Mouse (Mus musculus) hindbrain, embryonic 12.5 days (tissue): Measurements from ENCODE around the gene Mast1. TPM values are rescaled to one million over a fixed set of nuclear protein-coding genes. Genes with fewer than 3 reads are reported as not detected.
A peak's percentile ranks its signal among the peaks of the same experiment; 100 is the strongest.

Source experiments
- ATAC-seq: fragments of 200-750 bp; cut with Nextera tagmentation; 2 replicates; pipeline ENCODE4 v1.8.0; 2017; ENCODE audit warnings: moderate TSS enrichment; ENCODE audit not compliant: low FRiP score
- H3K27ac ChIP-seq: fragments of 300-500 bp; sonication (generic); 2 replicates; pipeline ENCODE4 v1.5.1; 2016; ENCODE audit warnings: mild to moderate bottlenecking
- H3K27me3 ChIP-seq: fragments of 300-500 bp; sonication (generic); 2 replicates; pipeline ENCODE4 v1.6.1; 2016; ENCODE audit warnings: mild to moderate bottlenecking
- H3K36me3 ChIP-seq: fragments of 300-500 bp; sonication (generic); 2 replicates; pipeline ENCODE4 v1.6.1; 2016; ENCODE audit warnings: mild to moderate bottlenecking
- H3K4me1 ChIP-seq: fragments of 300-500 bp; sonication (generic); 2 replicates; pipeline ENCODE4 v1.6.1; 2016
- H3K4me2 ChIP-seq: fragments of 300-500 bp; sonication (generic); replicated peaks from 2 replicates; pipeline ENCODE4 v1.6.1; 2016; ENCODE audit warnings: mild to moderate bottlenecking
- H3K4me3 ChIP-seq: fragments of 300-500 bp; sonication (generic); 2 replicates; pipeline ENCODE4 v1.5.1; 2016; ENCODE audit warnings: mild to moderate bottlenecking
- H3K9ac ChIP-seq: fragments of 300-500 bp; sonication (generic); 2 replicates; pipeline ENCODE4 v1.6.1; 2016; ENCODE audit warnings: mild to moderate bottlenecking, moderate library complexity
- H3K9me3 ChIP-seq: fragments of 300-500 bp; sonication (generic); replicated peaks from 2 replicates; pipeline ENCODE4 v1.6.1; 2016; ENCODE audit warnings: mild to moderate bottlenecking
- WGBS: fragments of 180-500 bp; shearing (Covaris S2); methylation state at CpG from one replicate; pipeline ENCODE4 v1.1.7; 2016; 5-methylcytosine and 5-hydroxymethylcytosine counted together
- polyA plus RNA-seq: library from polyadenylated mRNA; unstranded; fragments of >200 nt; fragmentation: Nextera tagmentation; extraction: Ambion mirVana; gene quantifications from 2 replicates; pipeline ENCODE4 v1.2.1, GENCODE M21; 2016

The Mast1 gene
- polyA plus RNA-seq, 1 experiment from 2014 or later: 36.8 TPM

GRCm38 (mm10) chr8:84969241-84970134 is 32.3 kb upstream of the Mast1 start, which contains the start of the genes Gm49661, Prdx2 and Rnaseh2a:
Gm49661 (minus strand) TSS chr8:84969433.
Prdx2 (plus strand) TSS chr8:84969587.
Rnaseh2a (minus strand) TSS chr8:84969767.
- Histone ChIP-seq H3K36me3 (peaks cover 35% of the 10 kb centered on the region), H3K9me3 (no peaks in the 10 kb centered on the region), H3K27me3 (no peaks in the 10 kb centered on the region), H3K4me3 (peak within 1 kb of the TSS; percentile 78), H3K4me2 (peak within 1 kb of the TSS; percentile 91), H3K4me1 (peaks cover 41% of the 10 kb centered on the region), H3K27ac (peak within 1 kb of the TSS; percentile 80), H3K9ac (peak within 1 kb of the TSS; percentile 91)
- WGBS: under 1% methylated on average over 56 of the region's 56 CpGs
- peak; percentile 73 for ATAC-seq

- Histone ChIP-seq H3K27ac (peak overlapping the region; percentile 80; the same call in 1 of the 2 replicates), H3K9ac (peak overlapping the region; percentile 91), H3K4me2 (peak overlapping the region; percentile 91), H3K9me3 (no peaks in the 10 kb centered on the region), H3K4me3 (peak overlapping the region; percentile 78), H3K36me3 (peaks cover 29% of the 10 kb centered on the region), H3K27me3 (no peaks in the 10 kb centered on the region), H3K4me1 (peaks cover 41% of the 10 kb centered on the region)
- ATAC-seq: no peak
- 23% methylated on average over 2 of the region's 2 CpGs for WGBS
Measured at GRCm38 (mm10) chr8:84968650-84969049, 31.5 kb upstream of the Mast1 start.

- Histone ChIP-seq H3K4me2 (no peak overlapping the region), H3K27ac (no peak overlapping the region), H3K9me3 (no peaks in the 10 kb centered on the region), H3K4me3 (no peak overlapping the region), H3K27me3 (no peaks in the 10 kb centered on the region), H3K4me1 (peaks cover 41% of the 10 kb centered on the region), H3K36me3 (peaks cover 19% of the 10 kb centered on the region), H3K9ac (no peak overlapping the region)
- no peak for ATAC-seq
- WGBS: 88% methylated on average over 13 of the region's 13 CpGs
Measured at GRCm38 (mm10) chr8:84967532-84968304, 30.6 kb upstream of the Mast1 start.

GRCm38 (mm10) chr8:84966603-84967002 is 29.4 kb upstream of the Mast1 start:
- Histone ChIP-seq H3K27ac (no peak overlapping the region), H3K4me3 (peak overlapping the region; percentile 63; the same call in 1 of the 2 replicates), H3K4me1 (peaks cover 39% of the 10 kb centered on the region), H3K36me3 (peaks cover 8% of the 10 kb centered on the region), H3K4me2 (peak overlapping the region; percentile 86; the same call in 1 of the 2 replicates), H3K27me3 (no peaks in the 10 kb centered on the region), H3K9ac (no peak overlapping the region), H3K9me3 (no peaks in the 10 kb centered on the region)
- WGBS: 51% methylated on average over 3 of the region's 3 CpGs
- no peak for ATAC-seq

- Histone ChIP-seq H3K4me2 (peak overlapping the region; percentile 86), H3K9ac (peak overlapping the region; percentile 66), H3K9me3 (no peaks in the 10 kb centered on the region), H3K4me3 (peak overlapping the region; percentile 63), H3K4me1 (peaks cover 31% of the 10 kb centered on the region), H3K27me3 (no peaks in the 10 kb centered on the region), H3K27ac (peak overlapping the region; percentile 57; the same call in 1 of the 2 replicates), H3K36me3 (peaks cover under 1% of the 10 kb centered on the region; the same call in 1 of the 2 replicates)
- WGBS: under 1% methylated on average over 41 of the region's 41 CpGs
- peak; percentile 75 for ATAC-seq
Measured at GRCm38 (mm10) chr8:84965731-84966291, 28.7 kb upstream of the Mast1 start.

- Histone ChIP-seq H3K36me3 (peaks cover 7% of the 10 kb centered on the region), H3K4me1 (peaks cover 26% of the 10 kb centered on the region), H3K9ac (no peak overlapping the region), H3K9me3 (no peaks in the 10 kb centered on the region), H3K27ac (no peak overlapping the region), H3K4me3 (no peak overlapping the region), H3K4me2 (no peak overlapping the region), H3K27me3 (no peaks in the 10 kb centered on the region)
- 94% methylated on average over 4 of the region's 4 CpGs for WGBS
- no peak for ATAC-seq
Measured at GRCm38 (mm10) chr8:84963952-84964351, 26.8 kb upstream of the Mast1 start.

GRCm38 (mm10) chr8:84959811-84960210 is 22.7 kb upstream of the Mast1 start:
- H3K27me3 ChIP-seq: no peaks in the 10 kb centered on the region
- no peak overlapping the region for H3K9ac ChIP-seq
- 97% methylated on average over 7 of the region's 7 CpGs for WGBS
- peaks cover under 1% of the 10 kb centered on the region for H3K4me1 ChIP-seq
- no peak for ATAC-seq
- H3K9me3 ChIP-seq: no peaks in the 10 kb centered on the region
- no peak overlapping the region for H3K27ac ChIP-seq
- H3K4me2 ChIP-seq: no peak overlapping the region
- peaks cover 22% of the 10 kb centered on the region for H3K36me3 ChIP-seq
- H3K4me3 ChIP-seq: no peak overlapping the region

- Histone ChIP-seq H3K9ac (no peak overlapping the region), H3K4me2 (no peak overlapping the region), H3K4me1 (no peaks in the 10 kb centered on the region), H3K27ac (no peak overlapping the region), H3K4me3 (no peak overlapping the region), H3K9me3 (no peaks in the 10 kb centered on the region), H3K36me3 (peaks cover 22% of the 10 kb centered on the region), H3K27me3 (peaks cover 13% of the 10 kb centered on the region)
- WGBS: 45% methylated on average over 2 of the region's 2 CpGs
- no peak for ATAC-seq
Measured at GRCm38 (mm10) chr8:84956768-84957167, 19.6 kb upstream of the Mast1 start.

GRCm38 (mm10) chr8:84952612-84953255 is 15.6 kb upstream of the Mast1 start:
- Histone ChIP-seq H3K4me3 (no peak overlapping the region), H3K4me1 (no peaks in the 10 kb centered on the region), H3K9me3 (no peaks in the 10 kb centered on the region), H3K9ac (no peak overlapping the region), H3K27ac (no peak overlapping the region), H3K27me3 (peaks cover 47% of the 10 kb centered on the region), H3K4me2 (no peak overlapping the region), H3K36me3 (0 out of 2 replicates have a peak, but pooled peaks cover 5% of the 10 kb centered on the region)
- ATAC-seq: no peak
- WGBS: 6% methylated on average over 18 of the region's 18 CpGs

- Histone ChIP-seq H3K9ac (no peak overlapping the region), H3K4me2 (no peak overlapping the region), H3K36me3 (no peaks in the 10 kb centered on the region), H3K27ac (no peak overlapping the region), H3K4me3 (no peak overlapping the region), H3K4me1 (peaks cover 21% of the 10 kb centered on the region), H3K27me3 (peaks cover 74% of the 10 kb centered on the region), H3K9me3 (no peaks in the 10 kb centered on the region)
- 21% methylated on average over 12 of the region's 12 CpGs for WGBS
- no peak for ATAC-seq
Measured at GRCm38 (mm10) chr8:84949753-84950152, 12.6 kb upstream of the Mast1 start.

- Histone ChIP-seq H3K27me3 (peaks cover 86% of the 10 kb centered on the region), H3K9ac (no peak overlapping the region)
- WGBS: 11% methylated on average over 9 of the region's 9 CpGs
Measured at GRCm38 (mm10) chr8:84947241-84947545, 10.0 kb upstream of the Mast1 start.

More at GRCm38 (mm10) chr8:84947241-84947545, 10.0 kb upstream of the Mast1 start:
- no peaks in the 10 kb centered on the region for H3K36me3 ChIP-seq
- H3K27ac ChIP-seq: no peak overlapping the region
- H3K4me2 ChIP-seq: no peak overlapping the region
- peaks cover 27% of the 10 kb centered on the region for H3K4me1 ChIP-seq
- H3K4me3 ChIP-seq: no peak overlapping the region
- no peaks in the 10 kb centered on the region for H3K9me3 ChIP-seq
- ATAC-seq: no peak
